Mouse (Mus musculus) heart, postnatal 25 days (tissue): ENCODE measurements around the gene Hyal3. TPM values are rescaled to one million over a fixed set of nuclear protein-coding genes. Genes with fewer than 3 reads are reported as not detected.

Source experiments
- DNase-seq: peaks from one replicate; pipeline ENCODE4 v3.0.0; 2022; ENCODE audit warnings: low spot score
- intact Hi-C: fragments of 180-260 bp; cut with DNase I; formaldehyde crosslinking; loops from one replicate; pipeline ENCODE4 v1.15.1; 2025
- total RNA-seq, 2 experiments: library from RNA; stranded (reverse); gene quantifications; 2 replicates each; pipeline ENCODE4 v1.2.3; 2021

Gene Hyal3
- total RNA-seq, 2 experiments from 2014 or later: 0.45 to 0.62 TPM

DNA sequence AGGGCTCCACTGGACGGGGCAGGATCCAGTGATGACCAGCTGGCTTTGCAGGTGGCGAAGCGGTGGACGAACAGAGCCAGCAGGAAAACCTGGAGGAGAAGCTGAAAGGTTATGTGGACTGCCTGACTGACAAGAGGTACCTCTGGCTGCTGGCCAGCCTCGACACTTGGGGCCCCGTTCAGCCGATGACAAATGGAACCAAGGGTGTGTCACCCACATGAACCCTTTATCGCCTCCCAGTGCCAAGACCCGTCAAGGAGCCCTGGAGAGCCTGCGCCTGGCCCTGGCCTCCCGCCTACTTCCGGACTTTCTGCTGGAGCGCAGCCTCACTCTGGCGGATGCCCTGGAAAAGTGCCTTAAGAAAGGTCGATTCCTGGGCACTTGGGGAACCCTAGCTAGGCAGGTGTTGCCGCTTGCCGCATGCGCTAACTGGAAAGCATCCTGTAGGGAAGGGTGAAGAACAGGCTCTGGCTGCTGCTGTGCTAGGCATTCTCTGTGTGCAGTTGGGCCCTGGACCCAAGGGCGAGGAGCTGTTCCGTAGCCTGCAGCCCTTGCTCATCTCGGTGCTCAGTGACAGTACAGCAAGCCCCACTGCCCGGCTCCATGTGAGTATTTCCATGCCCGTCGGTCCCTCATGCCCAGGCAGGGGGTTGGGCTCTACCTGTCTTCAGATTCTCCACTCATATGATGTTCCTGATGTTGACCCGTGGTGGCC, 9.6 kb downstream of the Hyal3 start:
- no peak for DNase-seq
- intact Hi-C loops: no loop called here

GRCm38 (mm10) chr9:107590773-107591060, 10.1 kb downstream of the Hyal3 start:
- DNase-seq: no peak
- intact Hi-C loops: no loop called here

GRCm38 (mm10) chr9:107593101-107593976, 12.7 kb downstream of the Hyal3 start:
- intact Hi-C loops: no loop called here
- DNase-seq: no peak

GRCm38 (mm10) chr9:107594281-107595062, 13.9 kb downstream of the Hyal3 start:
- intact Hi-C loops: no loop called here
- no peak for DNase-seq

GRCm38 (mm10) chr9:107596619-107597569, 16.3 kb downstream of the Hyal3 start:
- peak; percentile 59 for DNase-seq
- intact Hi-C loops: no loop called here

- intact Hi-C loops: no loop called here
- no peak for DNase-seq
These were observed 17.8 kb downstream of the Hyal3 start for GRCm38 (mm10) chr9:107598385-107598784.

DNA sequence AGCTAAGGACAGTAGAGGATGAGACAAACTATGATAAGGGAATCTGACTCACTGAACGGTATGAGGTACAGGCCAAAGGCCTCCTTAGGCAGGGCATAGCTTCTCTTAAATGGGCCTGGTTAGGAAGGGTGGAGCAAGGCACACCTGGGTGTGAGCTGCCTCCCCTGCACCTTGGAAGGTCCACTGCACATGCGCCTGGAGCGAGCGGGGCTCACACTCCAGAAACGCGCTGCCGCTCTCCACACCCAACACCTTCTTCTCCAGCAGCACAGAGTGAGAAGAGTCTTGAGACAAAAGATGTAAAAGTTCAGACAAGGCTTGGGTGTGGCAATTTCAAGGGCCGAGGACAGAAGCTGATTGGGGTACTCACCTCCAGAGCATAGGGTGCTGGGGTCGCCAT, 18.8 kb downstream of the Hyal3 start:
- no peak for DNase-seq
- intact Hi-C loops: no loop called here

DNA sequence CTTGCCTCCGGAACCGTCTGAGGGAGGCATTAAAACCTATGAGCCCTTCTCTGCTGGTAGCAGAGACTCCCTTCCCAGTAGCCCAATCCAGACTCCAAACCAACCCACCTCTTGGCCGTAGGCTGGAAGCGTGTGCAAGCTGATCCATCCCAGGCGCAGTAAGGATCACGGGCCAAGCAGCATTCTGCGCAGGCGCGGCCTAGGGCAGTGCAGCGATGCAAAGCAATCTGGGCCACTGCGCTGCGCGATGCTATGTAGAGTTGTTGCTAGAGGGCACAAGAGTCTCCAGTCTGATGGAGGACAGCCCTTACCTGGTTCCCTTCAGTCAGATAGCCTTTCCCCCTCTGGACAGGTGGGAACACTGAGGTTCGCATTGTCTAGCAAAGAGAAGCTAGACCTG, 19.2 kb downstream of the Hyal3 start:
- intact Hi-C loops: loop anchor here (5.0 kb wide), 1 partner anchor 137 kb away; no protein-coding TSS in a partner anchor
- no peak for DNase-seq

DNA sequence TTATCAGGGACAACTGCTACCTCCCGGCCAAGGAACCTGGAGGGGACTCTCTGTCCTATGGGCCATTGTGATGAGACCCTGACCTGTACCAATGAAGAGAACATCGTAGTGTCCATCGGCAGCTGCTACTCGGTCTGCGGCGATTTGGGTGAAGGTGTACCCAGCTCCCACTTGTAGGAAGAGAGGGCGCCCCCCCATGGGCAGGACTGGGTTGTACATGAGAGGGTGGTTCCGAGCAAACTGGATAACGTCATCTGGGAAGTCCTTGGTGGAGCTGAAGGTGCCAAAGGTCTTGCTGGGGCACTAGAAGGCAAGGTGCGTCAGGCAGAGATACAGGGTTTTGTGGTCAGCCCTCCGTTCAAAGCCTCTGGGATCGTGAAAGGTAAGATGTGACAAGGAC, 20.1 kb downstream of the Hyal3 start:
- intact Hi-C loops: loop anchor here (5.0 kb wide), 1 partner anchor 137 kb away; no protein-coding TSS in a partner anchor

DNA sequence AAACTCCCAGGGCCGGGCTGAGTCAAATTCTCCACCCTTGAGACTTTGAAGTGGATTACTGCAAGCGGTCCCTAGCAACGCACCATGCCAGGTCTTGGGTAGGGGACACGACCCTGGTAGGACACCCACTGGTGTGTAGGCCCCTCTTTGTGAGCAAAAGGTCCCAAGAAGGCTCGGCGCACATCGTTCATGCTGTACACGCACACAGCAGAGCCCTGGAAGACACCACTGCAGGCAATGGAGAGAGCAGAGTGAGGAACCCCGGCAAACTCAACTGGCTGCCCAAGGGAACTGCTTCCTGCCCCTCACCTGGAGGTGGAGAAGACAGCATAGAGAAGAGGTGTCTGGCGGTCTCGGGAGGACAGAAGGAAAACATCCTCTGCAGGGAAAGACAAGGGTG, 20.7 kb downstream of the Hyal3 start:
- DNase-seq: no peak
- intact Hi-C loops: loop anchor here (5.0 kb wide), 1 partner anchor 136 kb away; no protein-coding TSS in a partner anchor

More for the DNA sequence above, 20.1 kb downstream of the Hyal3 start:
- DNase-seq: no peak

DNA sequence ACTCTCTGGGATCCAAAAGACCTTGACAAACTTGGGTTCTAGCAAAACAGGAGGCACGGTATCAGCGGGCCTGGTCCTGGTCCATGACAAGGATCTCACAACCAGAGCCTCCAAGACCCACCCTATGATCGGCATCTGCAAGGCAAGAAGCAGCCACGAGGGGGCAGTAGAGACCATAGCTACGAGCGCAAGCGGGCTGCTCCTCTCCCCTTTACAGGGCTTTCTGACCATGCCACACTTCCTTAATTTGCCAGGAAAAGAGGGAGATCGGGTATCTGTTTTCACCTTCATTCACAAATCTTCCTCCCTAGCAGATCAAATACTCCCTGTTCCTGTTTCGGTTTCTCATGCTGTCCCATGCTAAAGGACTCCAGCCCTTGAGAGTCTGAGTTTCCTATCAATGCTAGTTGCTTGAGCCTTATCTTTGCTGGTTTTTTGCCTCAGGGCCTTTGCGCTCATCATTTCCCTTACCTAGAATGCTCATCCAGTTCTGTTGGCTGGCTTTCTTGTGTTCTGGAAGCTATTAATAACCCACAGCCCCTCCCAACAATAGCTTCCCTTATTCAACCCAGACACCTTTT, 21.5 kb downstream of the Hyal3 start:
- DNase-seq: peak; percentile 79
- intact Hi-C loops: loop anchor here (1.0 to 5.0 kb wide), 3 partner anchors 42 to 135 kb away; no protein-coding TSS in a partner anchor

DNA sequence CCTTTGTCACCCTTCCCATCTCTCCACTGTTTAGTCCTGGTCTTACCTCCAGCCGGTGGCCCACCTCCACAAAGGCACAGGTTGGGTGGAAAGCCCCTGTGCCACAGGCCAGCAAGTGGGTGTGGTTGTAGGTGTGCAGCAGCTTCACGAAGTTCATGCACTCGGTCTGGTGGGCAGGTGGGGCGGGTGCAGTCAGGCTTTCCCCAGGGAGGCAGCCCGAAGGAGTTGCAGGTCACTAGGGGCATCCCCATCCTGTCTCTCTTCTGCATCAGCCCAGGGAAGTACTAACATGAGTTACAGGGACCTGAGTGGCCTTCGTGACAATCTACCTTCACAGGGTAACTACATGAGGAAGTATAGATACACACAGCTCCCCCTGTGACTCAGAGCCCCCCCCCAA, 22.6 kb downstream of the Hyal3 start:
- DNase-seq: no peak
- intact Hi-C loops: loop anchor here (5.0 kb wide), 1 partner anchor 134 kb away; no protein-coding TSS in a partner anchor

- DNase-seq: no peak
- intact Hi-C loops: no loop called here
These were observed 24.5 kb downstream of the Hyal3 start for GRCm38 (mm10) chr9:107605041-107605661.

DNA sequence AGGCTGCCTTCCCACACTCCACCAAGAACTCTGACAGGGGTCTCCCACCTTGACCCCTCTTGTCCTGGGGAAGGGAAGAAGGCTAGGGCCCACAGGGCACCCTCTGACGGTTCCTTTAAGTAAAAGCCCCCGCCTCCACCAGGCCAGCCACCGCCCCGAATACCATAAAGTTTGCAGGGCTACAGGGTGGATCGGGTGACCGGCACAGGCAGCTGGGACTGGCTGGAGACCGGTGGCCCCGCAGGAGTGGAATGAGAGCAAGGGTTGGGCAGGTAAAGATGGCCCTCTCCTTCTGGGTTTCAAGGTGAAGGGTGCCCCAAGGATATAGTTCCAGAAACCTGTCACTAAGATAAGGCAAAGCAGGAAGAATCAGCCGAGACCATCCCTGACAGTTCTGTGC, 26.0 kb downstream of the Hyal3 start:
- no peak for DNase-seq
- intact Hi-C loops: no loop called here

- intact Hi-C loops: no loop called here
- DNase-seq: no peak
These were observed 26.4 kb downstream of the Hyal3 start for GRCm38 (mm10) chr9:107607036-107607435.

DNA sequence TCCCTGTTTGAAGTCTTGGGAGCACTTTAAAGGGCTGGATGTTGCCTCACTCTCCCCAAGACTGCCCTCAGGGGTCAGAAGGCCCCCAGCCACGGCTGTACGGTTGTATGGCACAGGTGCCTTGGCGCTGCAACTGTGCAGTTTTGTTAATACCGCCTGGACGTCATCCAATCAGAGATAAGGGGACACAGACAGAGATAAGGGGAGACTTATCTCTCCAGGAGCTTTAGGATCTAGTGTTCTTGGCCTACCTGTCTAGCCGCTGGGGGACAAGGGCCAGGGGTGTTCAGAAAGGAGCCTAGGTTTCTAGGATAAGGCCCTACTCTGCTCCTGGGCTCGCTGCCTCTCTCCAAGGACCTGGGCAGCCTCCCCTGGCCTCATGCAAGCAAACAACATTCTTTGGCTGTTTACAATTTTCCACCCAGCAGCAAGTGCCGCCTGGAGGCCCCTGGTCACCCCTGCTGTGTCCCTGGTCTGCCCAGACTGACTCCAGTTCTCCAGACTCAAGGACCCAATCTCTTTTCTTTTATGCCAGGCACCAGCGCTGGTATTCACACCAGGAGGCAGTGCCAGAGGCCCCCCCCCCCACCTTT, 27.1 kb downstream of the Hyal3 start:
- intact Hi-C loops: no loop called here
- no peak for DNase-seq

GRCm38 (mm10) chr9:107608741-107609432, 28.3 kb downstream of the Hyal3 start, which contains the start of gene Sema3b:
Gene Sema3b, minus strand, starts transcription at chr9:107609229.
- intact Hi-C loops: no loop called here
- DNase-seq: no peak
